Mouse (Mus musculus) layer of hippocampus, adult 2 months (tissue): ENCODE data around the gene Plekhm3. TPM values are rescaled to one million over a fixed set of nuclear protein-coding genes. Genes with fewer than 3 reads are reported as not detected.

ENCODE experiments used
- DNase-seq, 2 experiments: peaks; one replicate each; pipeline ENCODE4 v3.0.0; 2022; ENCODE audit warnings: low spot score in 2 of 2
- H3K27ac ChIP-seq: fragments of 200-600 bp; 2 replicates; pipeline ENCODE4 v1.8.1; 2022
- H3K4me3 ChIP-seq: fragments of 200-600 bp; 2 replicates; pipeline ENCODE4 v1.8.1; 2022; ENCODE audit warnings: mild to moderate bottlenecking
- CTCF ChIP-seq: fragments of 200-600 bp; conservative IDR thresholded peaks from 2 replicates; pipeline ENCODE4 v1.8.1; 2022; ENCODE audit warnings: antibody characterized with exemption, mild to moderate bottlenecking, moderate library complexity
- total RNA-seq, 2 experiments: library from RNA; stranded (reverse); gene quantifications; 2 replicates each; pipeline ENCODE4 v1.2.3; 2021

Plekhm3 gene
- total RNA-seq, 2 experiments from 2014 or later, result 35.6 to 36.0 TPM

DNA sequence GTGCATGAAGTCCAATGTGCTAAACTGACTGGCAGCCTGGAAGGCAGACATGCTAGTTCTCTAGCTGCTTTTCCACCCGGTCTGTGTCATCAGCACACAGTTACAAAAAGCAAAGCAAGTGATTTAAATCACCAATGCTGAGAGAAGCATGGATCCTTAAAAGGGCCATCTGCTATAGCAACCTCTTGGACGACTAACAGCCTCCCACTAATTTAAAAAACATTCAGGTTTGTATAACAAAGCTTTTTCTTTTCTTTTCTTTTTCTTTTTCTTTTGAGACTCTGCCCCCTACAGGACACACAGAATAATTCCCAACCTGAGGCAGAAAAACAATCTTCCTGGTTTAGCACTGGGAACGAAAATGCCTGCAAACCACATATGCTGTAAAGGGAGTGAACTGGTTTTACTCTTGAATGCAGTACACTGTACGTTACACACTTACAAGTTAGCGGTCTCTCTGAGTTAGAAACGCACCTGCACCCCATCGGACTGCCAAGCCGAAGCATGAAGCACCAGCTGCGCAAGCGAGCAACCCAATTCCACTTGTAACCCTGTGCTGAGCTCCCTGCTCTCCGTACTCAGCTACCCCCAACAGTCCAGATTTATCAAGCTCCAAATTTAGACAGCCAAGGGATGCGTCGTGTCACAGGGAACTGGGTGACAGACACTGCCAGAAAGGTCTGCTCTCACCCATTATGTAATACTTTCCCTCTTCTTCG is 37.7 kb downstream of the Plekhm3 start:
- H3K4me3 ChIP-seq, result peak overlapping the region; percentile 23; the same call in 1 of the 2 replicates
- H3K27ac ChIP-seq, result peak overlapping the region; percentile 90

GRCm38 (mm10) chr1:64917966-64918365 is 38.7 kb downstream of the Plekhm3 start:
- no peak for TF ChIP-seq CTCF
- peak overlapping the region; percentile 90 for H3K27ac ChIP-seq

More for the DNA sequence above, 37.7 kb downstream of the Plekhm3 start:
- peak; percentile 87 for TF ChIP-seq CTCF
- DNase-seq, result peak; percentile 55 to 58

GRCm38 (mm10) chr1:64916884-64917507 is 39.6 kb downstream of the Plekhm3 start:
- no peak overlapping the region for H3K4me3 ChIP-seq
- peak overlapping the region; percentile 23; the same call in 1 of the 2 replicates for H3K27ac ChIP-seq
- TF ChIP-seq CTCF, result no peak

More at GRCm38 (mm10) chr1:64917966-64918365, 38.7 kb downstream of the Plekhm3 start:
- no peak overlapping the region for H3K4me3 ChIP-seq
- DNase-seq, result no peak

DNA sequence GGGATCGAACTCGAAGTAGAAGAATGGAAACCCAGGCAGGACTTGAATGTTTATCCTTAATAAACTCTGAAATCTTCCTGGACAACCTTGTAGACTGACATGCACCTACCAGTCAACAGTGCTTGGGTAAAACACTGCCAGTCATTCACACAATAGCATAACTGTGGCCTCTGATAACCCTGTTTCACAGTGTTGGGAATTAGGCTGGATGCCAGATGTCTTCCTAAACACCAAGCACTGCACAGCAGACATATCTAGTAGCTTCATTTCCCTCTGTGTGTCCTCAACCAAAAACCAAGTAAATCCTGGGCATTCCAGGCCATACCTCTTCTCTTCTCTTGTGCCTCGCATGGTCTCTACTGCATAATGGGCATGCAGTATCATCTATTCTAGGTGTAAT is 42.3 kb downstream of the Plekhm3 start:
- TF ChIP-seq CTCF, result no peak
- Histone ChIP-seq H3K27ac (no peak overlapping the region), H3K4me3 (no peak overlapping the region)
- DNase-seq, result no peak

More at GRCm38 (mm10) chr1:64916884-64917507, 39.6 kb downstream of the Plekhm3 start:
- DNase-seq, result no peak

DNA sequence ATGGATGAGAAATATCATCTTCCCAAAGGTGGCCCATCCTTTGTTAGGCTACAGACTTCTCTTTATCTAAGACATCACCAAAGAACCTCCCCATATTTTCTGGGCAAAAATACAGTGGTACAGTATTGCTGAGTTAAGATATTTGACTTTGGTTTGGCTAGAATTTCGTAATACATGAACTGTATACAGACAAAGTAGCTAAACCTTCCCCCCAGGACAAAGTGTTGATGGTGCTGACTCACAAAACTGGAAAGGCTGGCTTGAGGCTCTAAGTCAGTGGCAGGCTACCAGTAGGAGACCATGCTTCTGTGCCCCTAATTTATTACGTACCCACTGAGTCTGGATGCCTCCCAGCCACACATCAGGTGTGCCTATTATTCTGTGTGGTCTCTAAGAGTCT is 48.9 kb downstream of the Plekhm3 start:
- no peak for DNase-seq
- Histone ChIP-seq H3K4me3 (no peak overlapping the region), H3K27ac (no peak overlapping the region)
- no peak for TF ChIP-seq CTCF

GRCm38 (mm10) chr1:64906226-64906625 is 50.4 kb downstream of the Plekhm3 start:
- DNase-seq, result no peak
- no peak overlapping the region for H3K27ac ChIP-seq
- no peak overlapping the region for H3K4me3 ChIP-seq
- no peak for TF ChIP-seq CTCF

DNA sequence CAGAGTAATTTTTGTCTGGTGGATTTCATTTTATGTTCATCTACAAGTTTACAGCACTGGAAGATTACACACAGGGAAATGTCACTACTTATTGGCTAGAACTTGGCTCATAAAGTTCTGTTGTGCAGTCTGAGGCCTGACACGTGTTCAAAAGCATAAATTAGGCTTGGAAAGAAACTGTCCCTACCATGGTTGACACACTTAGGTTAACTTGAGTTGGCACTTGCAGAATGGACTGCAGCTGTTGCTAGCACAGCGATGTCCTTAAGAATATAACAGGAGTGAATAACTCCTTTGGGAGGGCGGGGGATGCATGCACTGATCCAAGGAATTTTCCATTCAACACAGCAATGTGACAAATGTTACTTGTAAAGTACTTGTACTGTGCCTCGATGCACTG is 53.2 kb downstream of the Plekhm3 start:
- TF ChIP-seq CTCF, result no peak

DNA sequence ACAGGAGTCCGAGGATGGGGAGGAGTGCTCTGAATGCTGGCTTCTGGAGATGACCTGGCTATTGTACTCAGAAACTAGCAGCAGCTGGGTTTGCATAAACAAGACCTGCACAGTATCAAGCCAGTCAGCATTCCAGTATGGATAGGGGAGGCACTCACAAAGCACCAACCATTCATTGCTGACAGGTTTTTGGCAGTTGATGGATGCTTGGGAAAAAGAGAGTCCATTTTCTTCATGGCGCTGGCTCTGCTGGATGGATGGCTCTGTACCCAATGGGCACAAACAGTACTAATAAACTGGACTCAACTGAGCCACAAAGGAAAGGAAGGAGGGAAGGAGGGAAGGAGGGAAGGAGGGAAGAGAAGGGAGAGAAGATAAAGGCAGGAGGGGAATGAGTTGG is 53.8 kb downstream of the Plekhm3 start:
- Histone ChIP-seq H3K27ac (no peak overlapping the region), H3K4me3 (no peak overlapping the region)
- TF ChIP-seq CTCF, result no peak
- no peak for DNase-seq

More for the DNA sequence above, 53.2 kb downstream of the Plekhm3 start:
- H3K4me3 ChIP-seq, result no peak overlapping the region
- no peak overlapping the region for H3K27ac ChIP-seq
- DNase-seq, result no peak

DNA sequence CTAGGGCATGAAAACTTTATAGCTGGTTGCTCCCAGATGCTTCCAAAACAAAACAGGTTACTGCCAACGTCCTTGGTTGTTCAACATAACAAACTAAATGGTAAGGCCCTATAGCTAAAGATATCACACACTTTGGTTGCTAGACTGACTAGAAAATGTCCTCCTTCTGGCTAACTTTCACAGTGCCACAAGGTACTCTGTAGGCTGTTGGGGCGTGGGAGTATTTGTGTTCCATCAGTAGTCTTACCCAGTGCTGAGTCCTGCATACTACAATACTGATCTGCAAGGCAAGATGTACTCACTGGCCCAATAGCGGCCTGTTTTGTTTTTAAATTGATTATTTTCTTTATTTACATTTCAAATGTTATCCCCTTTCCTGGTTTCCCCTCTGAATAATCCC is 56.9 kb downstream of the Plekhm3 start:
- H3K27ac ChIP-seq, result no peak overlapping the region
- no peak for TF ChIP-seq CTCF
- no peak overlapping the region for H3K4me3 ChIP-seq
- no peak for DNase-seq

- DNase-seq, result no peak
- Histone ChIP-seq H3K27ac (no peak overlapping the region), H3K4me3 (no peak overlapping the region)
- no peak for TF ChIP-seq CTCF
Observed at GRCm38 (mm10) chr1:64897485-64897884, 59.1 kb downstream of the Plekhm3 start.

- Histone ChIP-seq H3K27ac (no peak overlapping the region), H3K4me3 (no peak overlapping the region)
- TF ChIP-seq CTCF, result no peak
- DNase-seq, result no peak
Observed at GRCm38 (mm10) chr1:64893806-64894205, 62.8 kb downstream of the Plekhm3 start.

DNA sequence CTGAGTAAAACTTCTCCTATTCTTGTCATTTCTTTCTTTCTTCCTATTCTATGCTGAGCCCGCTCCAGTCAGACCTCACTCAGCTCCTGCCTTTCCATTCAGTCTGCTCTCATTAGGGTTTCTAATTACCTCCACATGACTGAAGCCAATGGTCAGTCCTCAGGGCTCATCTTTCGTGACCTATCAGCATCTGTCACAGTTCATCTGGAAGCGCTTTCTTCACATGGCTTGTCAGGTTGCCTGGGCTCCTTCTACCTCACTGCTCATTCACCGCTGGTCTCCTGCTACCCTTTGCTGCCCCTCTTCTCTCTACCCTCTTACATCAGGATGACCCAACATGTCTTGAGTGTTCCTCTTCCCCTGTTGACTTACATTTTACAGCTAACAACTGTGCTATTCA is 65.3 kb downstream of the Plekhm3 start:
- no peak for TF ChIP-seq CTCF
- no peak overlapping the region for H3K4me3 ChIP-seq
- DNase-seq, result no peak
- H3K27ac ChIP-seq, result no peak overlapping the region

- TF ChIP-seq CTCF, result no peak
- DNase-seq, result no peak
- Histone ChIP-seq H3K4me3 (no peak overlapping the region), H3K27ac (no peak overlapping the region)
Observed at GRCm38 (mm10) chr1:64887502-64888203, 69.0 kb downstream of the Plekhm3 start.
